Mouse (Mus musculus) midbrain, embryonic 14.5 days (tissue): Measurements from ENCODE around the gene Wfdc5. TPM values are rescaled to one million over a fixed set of nuclear protein-coding genes. Genes with fewer than 3 reads are reported as not detected.
"Not testable (repeated sequence)": the region's sequence is repeated elsewhere in the genome, so short reads cannot be mapped to it uniquely, and the experiment has no call there.

ENCODE experiments used
- ATAC-seq: fragments of 200-750 bp; cut with Nextera tagmentation; 2 replicates; pipeline ENCODE4 v1.8.0; 2017; ENCODE audit warnings: moderate number of reproducible peaks, moderate library complexity; ENCODE audit not compliant: low FRiP score, low TSS enrichment
- DNase-seq: peaks from one replicate; pipeline ENCODE4 v3.0.0-alpha.2; 2015
- H3K27ac ChIP-seq: fragments of 300-500 bp; sonication (generic); replicated peaks from 2 replicates; pipeline ENCODE4 v1.5.1; 2014; ENCODE audit warnings: mild to moderate bottlenecking, low read depth, low read length, moderate library complexity
- H3K27me3 ChIP-seq: fragments of 300-500 bp; sonication (generic); 2 replicates; pipeline ENCODE4 v1.6.1; 2014; ENCODE audit warnings: low read length, control low read depth, mixed read lengths; ENCODE audit not compliant: control insufficient read depth, insufficient read depth
- H3K36me3 ChIP-seq: fragments of 300-500 bp; sonication (generic); 2 replicates; pipeline ENCODE4 v1.6.1; 2014; ENCODE audit warnings: low read length, control low read depth; ENCODE audit not compliant: control insufficient read depth, insufficient read depth
- H3K4me1 ChIP-seq: fragments of 300-500 bp; sonication (generic); 2 replicates; pipeline ENCODE4 v1.6.1; 2014; ENCODE audit warnings: mild to moderate bottlenecking, antibody characterized with exemption, low read length, control low read depth; ENCODE audit not compliant: control insufficient read depth, insufficient read depth
- H3K4me2 ChIP-seq: fragments of 300-500 bp; sonication (generic); 2 replicates; pipeline ENCODE4 v1.6.1; 2014; ENCODE audit warnings: mild to moderate bottlenecking, low read length, moderate library complexity
- H3K4me3 ChIP-seq: fragments of 300-500 bp; sonication (generic); replicated peaks from 2 replicates; pipeline ENCODE4 v1.5.1; 2014; ENCODE audit warnings: low read depth, low read length
- H3K9ac ChIP-seq: fragments of 300-500 bp; sonication (generic); replicated peaks from 2 replicates; pipeline ENCODE4 v1.6.1; 2014; ENCODE audit warnings: mild to moderate bottlenecking, low read length, moderate library complexity
- H3K9me3 ChIP-seq: fragments of 300-500 bp; sonication (generic); 2 replicates; pipeline ENCODE4 v1.6.1; 2016; ENCODE audit warnings: low read length, control low read depth, mixed read lengths; ENCODE audit not compliant: control insufficient read depth
- WGBS: fragments of 180-500 bp; shearing (Covaris S2); extraction: QIAGEN DNeasy Blood & Tissue Kit; methylation state at CpG from one replicate; pipeline ENCODE4 v1.1.7; 2014; 5-methylcytosine and 5-hydroxymethylcytosine counted together
- polyA plus RNA-seq: library from polyadenylated mRNA; unstranded; fragments of >200 nt; fragmentation: Nextera tagmentation; extraction: Ambion mirVana; gene quantifications from 2 replicates; pipeline ENCODE4 v1.2.1, GENCODE M21; 2014

Wfdc5 gene
- not detected in 2 replicates for polyA plus RNA-seq

GRCm38 (mm10) chr2:164182692-164183255, at the start of gene Wfdc5:
TSS of gene Wfdc5 (minus strand) at chr2:164182742.
- no peak for ATAC-seq
- Histone ChIP-seq H3K9me3 (no peaks in the 10 kb centered on the region), H3K9ac (no peak within 1 kb of the TSS), H3K4me3 (no peak within 1 kb of the TSS), H3K4me2 (no peak within 1 kb of the TSS), H3K4me1 (no peaks in the 10 kb centered on the region), H3K27ac (no peak within 1 kb of the TSS), H3K27me3 (no peaks in the 10 kb centered on the region), H3K36me3 (no peaks in the 10 kb centered on the region)
- DNase-seq: no peak
- 57% methylated on average over 7 of the region's 7 CpGs for WGBS

GRCm38 (mm10) chr2:164228361-164229070, 46.0 kb upstream of the Wfdc5 start:
- Histone ChIP-seq H3K36me3 (no peaks in the 10 kb centered on the region), H3K27me3 (no peaks in the 10 kb centered on the region), H3K4me1 (no peaks in the 10 kb centered on the region), H3K4me3 (no peak overlapping the region), H3K27ac (no peak overlapping the region), H3K4me2 (no peak overlapping the region), H3K9me3 (no peaks in the 10 kb centered on the region), H3K9ac (no peak overlapping the region)
- 85% methylated on average over 8 of the region's 8 CpGs for WGBS
- DNase-seq (no peak), ATAC-seq (no peak)

GRCm38 (mm10) chr2:164221522-164221921, 39.0 kb upstream of the Wfdc5 start, which contains the start of gene Wfdc15b:
TSS of gene Wfdc15b (minus strand) at chr2:164221660.
- DNase-seq (no peak), ATAC-seq (no peak)
- no peaks in the 10 kb centered on the region for H3K9me3 ChIP-seq
- H3K27ac ChIP-seq: no peak within 1 kb of the TSS
- no peaks in the 10 kb centered on the region for H3K36me3 ChIP-seq
- no peaks in the 10 kb centered on the region for H3K27me3 ChIP-seq
- no peak within 1 kb of the TSS for H3K9ac ChIP-seq
- no peak within 1 kb of the TSS for H3K4me3 ChIP-seq
- WGBS: 87% methylated on average over 11 of the region's 11 CpGs
- H3K4me2 ChIP-seq: no peak within 1 kb of the TSS
- H3K4me1 ChIP-seq: no peaks in the 10 kb centered on the region

- DNase-seq (no peak), ATAC-seq (no peak)
- Histone ChIP-seq H3K27me3 (no peaks in the 10 kb centered on the region), H3K4me1 (no peaks in the 10 kb centered on the region), H3K4me3 (no peak overlapping the region), H3K4me2 (no peak overlapping the region), H3K9me3 (no peaks in the 10 kb centered on the region), H3K9ac (no peak overlapping the region), H3K27ac (no peak overlapping the region), H3K36me3 (no peaks in the 10 kb centered on the region)
- WGBS: 85% methylated on average over 9 of the region's 9 CpGs
These were observed 36.8 kb upstream of the Wfdc5 start for GRCm38 (mm10) chr2:164219295-164219694.

GRCm38 (mm10) chr2:164212711-164213110, 30.2 kb upstream of the Wfdc5 start:
- ATAC-seq: no peak
- Histone ChIP-seq H3K27ac (no peak overlapping the region), H3K36me3 (no peaks in the 10 kb centered on the region), H3K4me1 (no peaks in the 10 kb centered on the region), H3K9ac (no peak overlapping the region), H3K27me3 (no peaks in the 10 kb centered on the region), H3K9me3 (no peaks in the 10 kb centered on the region), H3K4me3 (no peak overlapping the region), H3K4me2 (no peak overlapping the region)
- WGBS: 87% methylated on average over 5 of the region's 5 CpGs
- no peak for DNase-seq

GRCm38 (mm10) chr2:164210892-164211291, 28.4 kb upstream of the Wfdc5 start:
- no peak overlapping the region for H3K27ac ChIP-seq
- H3K36me3 ChIP-seq: no peaks in the 10 kb centered on the region
- no peak overlapping the region for H3K4me3 ChIP-seq
- H3K27me3 ChIP-seq: no peaks in the 10 kb centered on the region
- ATAC-seq (no peak), DNase-seq (no peak)
- H3K4me2 ChIP-seq: no peak overlapping the region
- no peak overlapping the region for H3K9ac ChIP-seq
- 81% methylated on average over 4 of the region's 4 CpGs for WGBS
- no peaks in the 10 kb centered on the region for H3K9me3 ChIP-seq
- no peaks in the 10 kb centered on the region for H3K4me1 ChIP-seq

DNA sequence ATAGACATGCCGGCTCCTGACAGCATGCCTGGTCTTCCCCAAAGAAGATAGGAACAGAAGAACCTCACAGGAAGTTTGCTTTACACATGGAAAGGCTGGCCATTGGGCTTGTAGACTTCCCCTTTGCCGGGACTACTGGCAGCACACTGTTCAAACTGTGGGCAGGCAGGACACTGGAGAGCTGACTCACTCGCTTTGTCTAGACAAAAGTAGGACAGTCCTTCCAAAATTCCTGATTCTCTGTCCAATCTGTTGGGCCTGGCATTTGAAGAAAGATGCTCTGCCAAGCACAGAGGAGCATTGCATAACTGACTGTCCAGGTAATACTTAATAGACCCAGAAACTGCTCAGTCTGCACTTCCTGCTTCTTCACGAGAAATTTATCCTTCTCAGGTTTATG, 24.1 kb upstream of the Wfdc5 start:
- ATAC-seq: no peak

DNA sequence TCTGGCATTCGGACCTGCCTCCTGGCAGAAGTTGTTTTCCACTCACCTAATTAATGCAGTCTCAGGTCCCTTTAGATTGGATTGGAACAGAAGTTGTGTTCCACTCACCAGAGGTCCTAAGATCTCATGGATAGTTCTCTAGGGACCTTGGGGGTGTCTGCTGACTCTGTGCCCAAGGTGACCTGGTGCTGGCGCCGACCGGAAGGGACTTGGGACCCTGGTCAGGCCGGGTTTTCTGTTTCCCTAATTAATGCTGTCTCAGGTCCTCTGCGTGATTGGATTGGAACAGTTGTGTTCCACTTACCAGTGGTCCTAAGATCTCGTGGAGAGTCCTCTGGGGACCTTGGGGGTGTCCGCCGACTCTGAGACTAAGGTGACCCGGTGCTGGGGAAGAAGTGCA, 23.5 kb upstream of the Wfdc5 start:
- not testable (repeated sequence) for ATAC-seq, H3K27ac ChIP-seq, DNase-seq, H3K4me1 ChIP-seq, H3K9me3 ChIP-seq, H3K36me3 ChIP-seq, H3K4me3 ChIP-seq, H3K27me3 ChIP-seq, H3K4me2 ChIP-seq, H3K9ac ChIP-seq
- WGBS: 93% methylated on average over 10 of the region's 10 CpGs

More for the DNA sequence above, 24.1 kb upstream of the Wfdc5 start:
- WGBS: 85% methylated on average over 4 of the region's 4 CpGs
- Histone ChIP-seq H3K27ac (no peak overlapping the region), H3K27me3 (no peaks in the 10 kb centered on the region), H3K4me1 (no peaks in the 10 kb centered on the region), H3K9ac (no peak overlapping the region), H3K4me3 (no peak overlapping the region), H3K36me3 (no peaks in the 10 kb centered on the region), H3K9me3 (no peaks in the 10 kb centered on the region), H3K4me2 (no peak overlapping the region)
- DNase-seq: no peak
